Mouse (Mus musculus) CH12.LX (cell line): Measurements from ENCODE around the gene Rfxap.

Experiments used
- BHLHE40 ChIP-seq: IDR thresholded peaks from 2 replicates; pipeline ENCODE4 v1.6.1; 2011; ENCODE audit warnings: mild to moderate bottlenecking, low read depth, low read length, improper control_type of control experiment
- CHD2 ChIP-seq: IDR thresholded peaks from 2 replicates; pipeline ENCODE4 v1.6.1; 2011; ENCODE audit warnings: low read length, improper control_type of control experiment
- CTCF ChIP-seq, 2 experiments: IDR thresholded peaks in 1 of 2; conservative IDR thresholded peaks in 1 of 2; 2 replicates each; pipeline ENCODE4 v1.5.1; 2011 to 2012; ENCODE audit warnings: low read depth in 2 of 2, low read length in 2 of 2, improper control_type of control experiment in 1 of 2, inconsistent platforms in 1 of 2, mild to moderate bottlenecking in 1 of 2, moderate library complexity in 1 of 2
- EP300 ChIP-seq: IDR thresholded peaks from 2 replicates; pipeline ENCODE4 v1.6.1; 2011; ENCODE audit warnings: low read length, improper control_type of control experiment
- IRF4 ChIP-seq: IDR thresholded peaks from 2 replicates; pipeline ENCODE4 v1.6.1; 2014; ENCODE audit warnings: low read depth, mild to moderate bottlenecking, inconsistent platforms, low read length, improper control_type of control experiment
- MAX ChIP-seq: IDR thresholded peaks from 2 replicates; pipeline ENCODE4 v1.6.1; 2011; ENCODE audit warnings: low read length, improper control_type of control experiment
- NELFE ChIP-seq: IDR thresholded peaks from 2 replicates; pipeline ENCODE4 v1.6.1; 2011; ENCODE audit warnings: low read depth, low read length, improper control_type of control experiment
- POLR2A ChIP-seq: IDR thresholded peaks from 2 replicates; pipeline ENCODE4 v1.6.1; 2011; ENCODE audit warnings: low read depth, mild to moderate bottlenecking, improper control_type of control experiment, low read length
- POLR2AphosphoS2 ChIP-seq: IDR thresholded peaks from 2 replicates; pipeline ENCODE4 v1.6.1; 2011; ENCODE audit warnings: low read depth, low read length, improper control_type of control experiment
- RAD21 ChIP-seq: IDR thresholded peaks from 2 replicates; pipeline ENCODE4 v1.6.1; 2011; ENCODE audit warnings: low read depth, mild to moderate bottlenecking, low read length, improper control_type of control experiment, moderate library complexity
- SMC3 ChIP-seq: IDR thresholded peaks from 2 replicates; pipeline ENCODE4 v1.6.1; 2011; ENCODE audit warnings: low read depth, low read length, improper control_type of control experiment
- USF1 ChIP-seq: IDR thresholded peaks from 2 replicates; pipeline ENCODE4 v1.6.1; 2014; ENCODE audit warnings: low read depth, mild to moderate bottlenecking, inconsistent platforms, low read length, improper control_type of control experiment
- USF2 ChIP-seq: conservative IDR thresholded peaks from 2 replicates; pipeline ENCODE4 v1.6.1; 2011; ENCODE audit warnings: low read depth, low read length, improper control_type of control experiment
- ZNF384 ChIP-seq: IDR thresholded peaks from 2 replicates; pipeline ENCODE4 v1.6.1; 2012; ENCODE audit warnings: low read depth, low read length, improper control_type of control experiment, inconsistent platforms

DNA sequence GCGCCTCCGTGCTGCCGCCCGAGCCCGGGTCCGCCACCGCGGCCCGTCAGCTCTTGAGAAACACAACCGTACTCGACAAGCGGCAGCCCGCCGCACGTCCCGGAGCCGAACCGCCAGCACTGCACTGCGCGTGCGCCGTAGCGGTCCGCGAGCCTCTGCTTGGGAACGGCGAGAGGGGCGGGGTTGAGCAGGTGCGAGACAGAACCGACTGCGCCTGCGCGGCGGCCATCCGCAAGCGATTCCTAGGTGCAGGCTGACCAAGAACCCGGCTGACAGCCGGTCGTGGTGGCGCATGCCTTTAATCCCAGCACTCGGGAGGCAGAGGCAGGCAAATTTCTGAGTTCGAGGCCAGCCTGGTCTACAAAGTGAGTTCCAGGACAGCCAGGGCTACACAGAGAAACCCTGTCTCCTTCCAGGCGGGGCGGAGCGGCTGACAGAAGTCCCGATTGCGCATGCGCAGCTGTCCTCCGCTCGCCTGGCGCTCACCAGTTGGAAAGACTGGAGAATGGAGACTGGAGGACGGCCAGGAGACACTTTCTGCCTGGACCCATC is at the start of gene Rfxap:
- peak; percentile 75 for TF ChIP-seq POLR2A
- no peak for TF ChIP-seq CTCF (conservative IDR thresholded peaks at IDR 0.05 in 1 of 2, IDR thresholded peaks at IDR 0.05 in 1 of 2; ENCODE audit: low read depth in 2 of 2, low read length in 2 of 2)
- no peak for TF ChIP-seq MAX
- TF ChIP-seq EP300, result no peak
- TF ChIP-seq SMC3, result no peak
- no peak for TF ChIP-seq USF2
- TF ChIP-seq ZNF384, result no peak
- no peak for TF ChIP-seq BHLHE40
- TF ChIP-seq RAD21, result no peak
- TF ChIP-seq USF1, result no peak
- no peak for TF ChIP-seq POLR2AphosphoS2
- peak; percentile 78 for TF ChIP-seq NELFE
- no peak for TF ChIP-seq IRF4
- TF ChIP-seq CHD2, result no peak
